Mouse (Mus musculus) ES-E14 (cell line): ENCODE results near the gene Acap3. TPM values are rescaled to one million over a fixed set of nuclear protein-coding genes. Genes with fewer than 3 reads are reported as not detected.
A peak's percentile ranks its signal among the peaks of the same experiment; 100 is the strongest.

Experiments used
- DNase-seq: peaks from one replicate; pipeline ENCODE4 v3.0.0-alpha.2; 2013; ENCODE audit warnings: low read depth, low spot score
- H3K27ac ChIP-seq: 2 replicates; pipeline ENCODE4 v1.5.1; 2012; ENCODE audit warnings: low read depth, mild to moderate bottlenecking, low read length, moderate library complexity, mixed read lengths; ENCODE audit not compliant: poor library complexity, insufficient read depth, severe bottlenecking
- H3K36me3 ChIP-seq: 2 replicates; pipeline ENCODE4 v1.6.1; 2012; ENCODE audit warnings: mild to moderate bottlenecking, low read length, moderate library complexity, mixed read lengths; ENCODE audit not compliant: control insufficient read depth, poor library complexity, insufficient read depth, severe bottlenecking
- H3K4me1 ChIP-seq, 2 experiments: fragments of 150-350 bp in 1 of 2; sonication (generic) in 1 of 2; 2 replicates each; pipeline ENCODE4 v1.6.1; 2012; ENCODE audit warnings: low read length in 2 of 2, mild to moderate bottlenecking in 1 of 2, mixed read lengths in 1 of 2; ENCODE audit not compliant: control insufficient read depth in 2 of 2, insufficient read depth in 2 of 2, poor library complexity in 1 of 2
- H3K4me3 ChIP-seq, 2 experiments: fragments of 150-350 bp in 1 of 2; sonication (generic) in 1 of 2; 2 replicates each; pipeline ENCODE4 v1.5.1; 2012; ENCODE audit warnings: low read length in 2 of 2, low read depth in 1 of 2, mild to moderate bottlenecking in 1 of 2, mixed read lengths in 1 of 2; ENCODE audit not compliant: insufficient read depth in 1 of 2, poor library complexity in 1 of 2, severe bottlenecking in 1 of 2
- H3K9ac ChIP-seq: 2 replicates; pipeline ENCODE4 v1.6.1; 2012; ENCODE audit warnings: low read depth, mild to moderate bottlenecking, low read length, mixed read lengths; ENCODE audit not compliant: poor library complexity, insufficient read depth, severe bottlenecking
- H3K9me3 ChIP-seq: fragments of 150-350 bp; sonication (generic); 2 replicates; pipeline ENCODE4 v1.6.1; 2012; ENCODE audit warnings: low read depth, mild to moderate bottlenecking, low read length; ENCODE audit not compliant: control insufficient read depth, insufficient read depth
- CHD2 ChIP-seq: IDR thresholded peaks from 2 replicates; pipeline ENCODE4 v1.6.1; 2014; ENCODE audit warnings: mild to moderate bottlenecking, low read depth, low read length, inconsistent platforms
- HCFC1 ChIP-seq: IDR thresholded peaks from 2 replicates; pipeline ENCODE4 v1.6.1; 2012; ENCODE audit warnings: low read length, inconsistent platforms, borderline replicate concordance; ENCODE audit not compliant: insufficient read depth
- MAFK ChIP-seq: IDR thresholded peaks from 2 replicates; pipeline ENCODE4 v1.6.1; 2014; ENCODE audit warnings: mild to moderate bottlenecking, low read depth, low read length, inconsistent platforms; ENCODE audit not compliant: insufficient read depth
- ZC3H11A ChIP-seq: IDR thresholded peaks from 2 replicates; pipeline ENCODE4 v1.6.1; 2012; ENCODE audit warnings: low read depth, mild to moderate bottlenecking, inconsistent platforms, low read length, borderline replicate concordance
- ZNF384 ChIP-seq: IDR thresholded peaks from 2 replicates; pipeline ENCODE4 v1.6.1; 2012; ENCODE audit warnings: low read depth, low read length, inconsistent platforms
- in situ Hi-C, 2 experiments: fragments of 600-800 bp; cut with MboI; formaldehyde crosslinking; loops; one replicate each; pipeline ENCODE4 v1.15.1; 2025; ENCODE audit warnings: low sequenced_read_pairs in 2 of 2, inconsistent platforms in 1 of 2; ENCODE audit not compliant: unreplicated experiment in 2 of 2
- total RNA-seq: library from RNA; depleted of rRNA; stranded (reverse); fragments of 300-350 nt; gene quantifications from 2 replicates; pipeline ENCODE4 v1.2.3, GENCODE M21; 2012

The Acap3 gene
- total RNA-seq, 1 experiment = 17.1 TPM

DNA sequence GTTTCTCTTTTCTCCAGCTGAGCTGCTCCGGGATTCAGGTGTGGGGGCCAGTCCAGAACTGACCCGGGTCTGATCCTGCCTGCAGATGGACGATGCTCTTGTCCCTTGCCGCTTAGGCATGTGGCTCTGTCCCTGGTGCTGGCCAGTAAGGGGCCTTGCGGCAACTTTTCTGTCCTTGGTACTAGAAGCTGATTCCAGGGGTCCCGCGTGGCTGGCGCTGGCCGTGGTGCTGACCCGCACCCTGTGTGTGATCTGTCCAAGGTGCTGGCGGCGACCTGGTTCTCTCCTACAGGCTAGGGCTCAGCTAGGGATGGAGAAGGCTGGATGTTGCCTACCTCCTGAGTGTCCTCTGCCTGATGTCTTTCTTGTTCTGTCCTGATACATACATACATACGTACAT is 32.3 kb upstream of the Acap3 start:
- Histone ChIP-seq H3K9ac (no peak overlapping the region), H3K9me3 (no peaks in the 10 kb centered on the region), H3K4me3 (no peak overlapping the region), H3K27ac (no peak overlapping the region), H3K36me3 (peaks cover 35% of the 10 kb centered on the region; the same call in 1 of the 2 replicates), H3K4me1 (no peaks in the 10 kb centered on the region; a peak in 1 of 4 replicates)
- TF ChIP-seq ZNF384 (no peak), HCFC1 (0 out of 2 replicates have a peak, but pooled peaks have one; percentile 34)
- no peak for DNase-seq
- in situ Hi-C loops = no loop called here

DNA sequence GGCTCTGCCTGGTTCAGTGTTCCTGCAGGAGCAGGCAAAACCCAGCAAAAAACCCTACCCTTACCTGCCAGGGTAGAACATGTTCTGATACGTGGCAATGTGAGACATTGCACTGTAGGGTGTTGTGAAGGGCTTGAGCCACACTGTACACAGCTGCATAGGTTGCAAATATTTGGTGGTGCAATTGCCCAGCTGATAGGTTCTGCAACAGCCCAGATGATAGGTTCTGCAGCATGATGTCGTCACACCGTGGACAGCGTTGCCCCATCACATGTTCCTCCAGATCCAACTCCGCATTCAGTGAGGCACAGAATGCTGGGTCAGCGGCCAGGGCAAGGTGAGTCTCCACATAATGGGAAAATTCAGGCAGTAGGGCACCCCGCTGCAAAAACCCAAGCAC is 29.8 kb upstream of the Acap3 start:
- Histone ChIP-seq H3K9me3 (no peaks in the 10 kb centered on the region), H3K27ac (no peak overlapping the region), H3K4me1 (no peaks in the 10 kb centered on the region), H3K36me3 (peaks cover 26% of the 10 kb centered on the region; the same call in 1 of the 2 replicates), H3K9ac (no peak overlapping the region), H3K4me3 (no peak overlapping the region)
- in situ Hi-C loops = no loop called here
- DNase-seq = no peak
- TF ChIP-seq ZNF384 = no peak

DNA sequence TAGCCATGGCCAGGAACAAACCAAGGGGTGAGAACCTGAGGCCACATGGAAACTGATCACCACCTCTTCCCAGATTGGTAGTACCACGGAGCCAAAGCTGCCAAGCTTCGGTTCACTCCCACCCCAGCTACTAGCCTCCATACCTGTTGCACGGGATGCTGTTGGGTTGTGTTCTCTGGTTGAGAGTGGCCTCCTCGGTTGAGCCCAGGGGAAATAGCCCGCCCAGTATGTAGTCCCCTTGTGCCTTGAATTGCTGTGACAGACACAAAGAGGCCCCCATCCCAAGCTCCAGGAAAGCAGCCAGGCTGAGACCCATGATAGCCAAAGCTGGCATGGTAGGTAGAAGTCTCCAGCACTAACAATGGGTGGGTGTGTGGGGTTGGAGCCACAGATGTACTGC is 28.6 kb upstream of the Acap3 start, which contains the start of gene Tas1r3:
TSS of gene Tas1r3 (minus strand) at position 362 of the 400 bp plus-strand sequence.
- Histone ChIP-seq H3K36me3 (peaks cover 23% of the 10 kb centered on the region; the same call in 1 of the 2 replicates), H3K9me3 (no peaks in the 10 kb centered on the region), H3K4me1 (no peaks in the 10 kb centered on the region), H3K27ac (no peak within 1 kb of the TSS), H3K4me3 (no peak within 1 kb of the TSS), H3K9ac (no peak within 1 kb of the TSS)
- TF ChIP-seq ZC3H11A (no peak), CHD2 (no peak), ZNF384 (no peak), HCFC1 (no peak), MAFK (no peak)
- no peak for DNase-seq
- in situ Hi-C loops = no loop called here

DNA sequence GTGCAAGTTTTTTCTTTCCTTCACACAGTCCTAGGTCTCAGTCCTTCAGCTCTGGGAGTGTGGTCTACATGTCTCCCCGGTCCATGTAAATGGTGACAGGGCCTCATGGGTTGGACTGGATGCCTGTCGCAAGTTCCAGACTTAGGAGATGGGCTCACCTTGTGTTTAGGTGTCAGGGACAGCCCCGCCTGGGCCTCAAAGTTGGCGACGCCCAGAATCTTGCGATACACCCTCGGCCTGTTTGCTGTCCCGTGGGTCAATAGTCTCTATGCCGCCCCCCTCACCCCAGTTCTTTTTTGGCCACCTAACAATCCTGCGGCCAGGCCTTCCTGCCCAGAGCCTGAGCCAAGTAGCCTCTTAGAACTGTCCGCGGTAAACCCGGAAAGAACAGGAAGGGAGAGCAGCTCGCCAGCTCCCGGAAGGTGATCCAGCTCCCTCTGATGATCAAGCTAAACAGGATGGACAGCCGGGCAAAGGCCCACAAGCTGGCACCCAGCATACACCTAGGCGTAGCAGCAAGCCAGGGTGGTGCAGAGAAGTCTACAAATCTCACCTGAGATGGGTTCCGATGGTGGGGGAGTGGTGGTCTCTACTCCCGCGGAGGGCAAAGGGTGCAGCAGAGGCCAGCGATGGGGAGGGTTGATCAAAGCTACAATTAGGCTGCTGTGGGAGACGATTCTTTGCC is 22.9 kb upstream of the Acap3 start:
- peaks cover 28% of the 10 kb centered on the region for H3K36me3 ChIP-seq
- in situ Hi-C loops = no loop called here
- peak overlapping the region; percentile 87 for H3K9ac ChIP-seq
- TF ChIP-seq MAFK = no peak
- no peak for TF ChIP-seq CHD2
- no peak for TF ChIP-seq HCFC1
- no peak for TF ChIP-seq ZNF384
- TF ChIP-seq ZC3H11A = no peak
- no peak overlapping the region for H3K27ac ChIP-seq
- peak overlapping the region; percentile 85 to 100 for H3K4me3 ChIP-seq
- no peak for DNase-seq
- H3K9me3 ChIP-seq = no peaks in the 10 kb centered on the region
- H3K4me1 ChIP-seq = peaks cover 0 to 2% of the 10 kb centered on the region in 2 experiments; a peak in 1 of 4 replicates
